8 mouse cellular contexts compared by ENCODE assay signal in the genomic region with DNA sequence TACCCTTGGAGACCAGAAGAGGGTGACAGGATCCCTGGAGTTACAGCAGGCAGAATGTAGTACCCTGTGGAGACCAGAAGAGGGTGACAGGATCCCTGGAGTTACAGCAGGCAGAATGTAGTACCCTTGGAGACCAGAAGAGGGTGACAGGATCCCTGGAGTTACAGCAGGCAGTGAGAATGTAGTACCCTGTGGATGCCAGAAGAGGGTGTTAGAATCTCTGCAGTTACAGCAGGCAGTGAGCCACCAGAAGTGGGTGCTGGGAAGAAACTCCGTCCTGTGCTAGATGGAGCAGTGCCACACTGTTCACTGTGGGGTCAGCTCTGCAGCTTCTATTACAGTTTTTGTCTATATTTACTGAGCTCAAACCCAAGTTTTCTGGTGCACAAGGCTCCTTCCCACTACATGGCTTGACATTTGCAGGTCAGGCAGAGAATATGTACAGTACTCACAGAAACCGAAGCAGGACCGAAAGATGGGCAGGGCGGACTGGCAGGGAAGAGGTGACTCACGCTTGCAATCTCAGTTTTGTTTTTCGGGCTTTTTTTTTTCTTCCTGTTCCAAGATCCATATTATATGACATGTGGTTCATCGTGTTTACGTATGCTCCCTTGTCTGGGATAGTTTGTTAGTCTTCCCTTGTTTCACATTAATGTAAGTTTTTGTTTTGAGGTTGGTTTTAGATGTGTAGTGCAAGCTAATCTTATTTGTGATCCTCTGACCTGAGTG. TPM values are rescaled to one million over a fixed set of nuclear protein-coding genes. Genes with fewer than 3 reads are reported as not detected.
DNase-seq lines count a peak whose midpoint lies in the region; ATAC-seq lines count a peak whose summit lies in the region.

No protein-coding gene starts in this region.

- peak; percentile 78 for ATAC-seq in common myeloid progenitor, adult 5-6 weeks (replicated peaks; ENCODE audit: low read depth, poor library complexity, severe bottlenecking)
- no peak for ATAC-seq in kidney, embryonic 16.5 days (ENCODE audit: low FRiP score, low TSS enrichment)
- ATAC-seq in liver, embryonic 15.5 days (ENCODE audit: insufficient read depth): no peak
- ATAC-seq in neural tube, embryonic 15.5 days (ENCODE audit: low FRiP score): no peak

- 0 out of 2 replicates have a peak overlapping the region, but pooled peaks have one; percentile 28 for H3K27ac ChIP-seq in kidney, embryonic 16.5 days (ENCODE audit: low read length)
- H3K27ac ChIP-seq in liver, embryonic 15.5 days (replicated peaks): peak overlapping the region; percentile 34; the same call in 1 of the 2 replicates
- peak overlapping the region; percentile 60; the same call in 1 of the 2 replicates for H3K27ac ChIP-seq in neural tube, embryonic 15.5 days (replicated peaks)

- H3K4me3 ChIP-seq in kidney, embryonic 16.5 days (ENCODE audit: low read length): no peak overlapping the region
- no peak overlapping the region for H3K4me3 ChIP-seq in liver, embryonic 15.5 days (replicated peaks)
- H3K4me3 ChIP-seq in neural tube, embryonic 15.5 days (replicated peaks): no peak overlapping the region

- H3K36me3 ChIP-seq in kidney, embryonic 16.5 days (ENCODE audit: insufficient read depth, low read length): no peaks in the 10 kb centered on the region
- no peaks in the 10 kb centered on the region for H3K36me3 ChIP-seq in liver, embryonic 15.5 days (replicated peaks)
- no peaks in the 10 kb centered on the region for H3K36me3 ChIP-seq in neural tube, embryonic 15.5 days

- no peaks in the 10 kb centered on the region for H3K27me3 ChIP-seq in kidney, embryonic 16.5 days (ENCODE audit: insufficient read depth, low read length)
- no peaks in the 10 kb centered on the region for H3K27me3 ChIP-seq in liver, embryonic 15.5 days
- peaks cover 4% of the 10 kb centered on the region; the same call in 1 of the 2 replicates for H3K27me3 ChIP-seq in neural tube, embryonic 15.5 days (replicated peaks)

- no peaks in the 10 kb centered on the region for H3K9me3 ChIP-seq in kidney, embryonic 16.5 days (ENCODE audit: low read length)
- H3K9me3 ChIP-seq in liver, embryonic 15.5 days (replicated peaks): no peaks in the 10 kb centered on the region
- no peaks in the 10 kb centered on the region for H3K9me3 ChIP-seq in neural tube, embryonic 15.5 days (replicated peaks)

- H3K4me1 ChIP-seq in kidney, embryonic 16.5 days (ENCODE audit: insufficient read depth, low read length): peaks cover 16% of the 10 kb centered on the region; the same call in 1 of the 2 replicates
- H3K4me1 ChIP-seq in liver, embryonic 15.5 days (replicated peaks): peaks cover 42% of the 10 kb centered on the region
- peaks cover 20% of the 10 kb centered on the region for H3K4me1 ChIP-seq in neural tube, embryonic 15.5 days

- H3K4me2 ChIP-seq in kidney, embryonic 16.5 days (replicated peaks; ENCODE audit: low read depth, low read length): no peak overlapping the region
- no peak overlapping the region for H3K4me2 ChIP-seq in liver, embryonic 15.5 days
- H3K4me2 ChIP-seq in neural tube, embryonic 15.5 days: no peak overlapping the region

- peak; percentile 93 for DNase-seq in A20 (ENCODE audit: low read depth, low spot score)
- peak; percentile 85 for DNase-seq in T-cell, adult 2 months (ENCODE audit: low spot score)
- peak; percentile 73 for DNase-seq in gastrocnemius, postnatal 10 days
- peak; percentile 86 for DNase-seq in testis, postnatal 10 days (ENCODE audit: low spot score)

- H3K9ac ChIP-seq in kidney, embryonic 16.5 days (replicated peaks; ENCODE audit: low read length): no peak overlapping the region
- H3K9ac ChIP-seq in liver, embryonic 15.5 days: no peak overlapping the region
- H3K9ac ChIP-seq in neural tube, embryonic 15.5 days (replicated peaks): no peak overlapping the region

- WGBS in kidney, embryonic 16.5 days: 83% methylated on average over 8 of the region's 8 CpGs
- 85% methylated on average over 8 of the region's 8 CpGs for WGBS in liver, embryonic 15.5 days (ENCODE audit: insufficient replicate concordance)
- WGBS in neural tube, embryonic 15.5 days: 88% methylated on average over 8 of the region's 8 CpGs

RNA-seq across cellular contexts. Expression of a gene that starts 6.6 kb away (rescaled TPM):
- 5.7 and 6.8 TPM in 2 replicates for total RNA-seq in common myeloid progenitor, adult 5-6 weeks (2017)
- 10 to 100 TPM in 1 of 2 experiments, 1 to 10 TPM in 1; 7.0 to 13.2 TPM for total RNA-seq in gastrocnemius, postnatal 10 days (2021)
- polyA plus RNA-seq in kidney, embryonic 16.5 days (2015; fragmentation: Nextera tagmentation; extraction: Ambion mirVana): 28.8 and 32.1 TPM in 2 replicates
- polyA plus RNA-seq in liver, embryonic 15.5 days (2015; fragmentation: Nextera tagmentation; extraction: Ambion mirVana): 2.9 and 3.5 TPM in 2 replicates
- polyA plus RNA-seq in neural tube, embryonic 15.5 days (2015; fragmentation: Nextera tagmentation; extraction: Ambion mirVana): 2.5 and 4.8 TPM in 2 replicates

RNA-seq across cellular contexts. Expression of a gene that starts 8.3 kb away (rescaled TPM):
- total RNA-seq in common myeloid progenitor, adult 5-6 weeks (2017): 20.8 and 22.6 TPM in 2 replicates
- total RNA-seq in gastrocnemius, postnatal 10 days (2021): 1 to 10 TPM; 2.8 to 5.3 TPM
- 10.6 and 10.7 TPM in 2 replicates for polyA plus RNA-seq in kidney, embryonic 16.5 days (2015; fragmentation: Nextera tagmentation; extraction: Ambion mirVana)
- polyA plus RNA-seq in liver, embryonic 15.5 days (2015; fragmentation: Nextera tagmentation; extraction: Ambion mirVana): 5.3 and 5.7 TPM in 2 replicates
- polyA plus RNA-seq in neural tube, embryonic 15.5 days (2015; fragmentation: Nextera tagmentation; extraction: Ambion mirVana): 3.4 and 4.7 TPM in 2 replicates

RNA-seq across cellular contexts. Expression of a gene that starts 30.0 kb away (rescaled TPM):
- not detected in 2 replicates for total RNA-seq in common myeloid progenitor, adult 5-6 weeks (2017)
- total RNA-seq in gastrocnemius, postnatal 10 days (2021): under 1 TPM; 0.21 to 0.54 TPM
- 0.31 and 0.50 TPM in 2 replicates for polyA plus RNA-seq in kidney, embryonic 16.5 days (2015; fragmentation: Nextera tagmentation; extraction: Ambion mirVana)
- polyA plus RNA-seq in liver, embryonic 15.5 days (2015; fragmentation: Nextera tagmentation; extraction: Ambion mirVana): 0.08 and 0.12 TPM in 2 replicates
- 1.2 and 2.1 TPM in 2 replicates for polyA plus RNA-seq in neural tube, embryonic 15.5 days (2015; fragmentation: Nextera tagmentation; extraction: Ambion mirVana)

RNA-seq across cellular contexts. Expression of a gene that starts 32.2 kb away (rescaled TPM):
- 33.1 and 48.3 TPM in 2 replicates for total RNA-seq in common myeloid progenitor, adult 5-6 weeks (2017)
- total RNA-seq in gastrocnemius, postnatal 10 days (2021): 10 to 100 TPM; 15.8 to 24.4 TPM
- 33.8 and 37.4 TPM in 2 replicates for polyA plus RNA-seq in kidney, embryonic 16.5 days (2015; fragmentation: Nextera tagmentation; extraction: Ambion mirVana)
- 14.3 and 15.6 TPM in 2 replicates for polyA plus RNA-seq in liver, embryonic 15.5 days (2015; fragmentation: Nextera tagmentation; extraction: Ambion mirVana)
- 5.0 and 11.5 TPM in 2 replicates for polyA plus RNA-seq in neural tube, embryonic 15.5 days (2015; fragmentation: Nextera tagmentation; extraction: Ambion mirVana)

RNA-seq across cellular contexts. Expression of a gene that starts 49.3 kb away (rescaled TPM):
- total RNA-seq in common myeloid progenitor, adult 5-6 weeks (2017): 0.68 TPM in 1 of 2 replicates, not detected in the other
- total RNA-seq in gastrocnemius, postnatal 10 days (2021): under 1 TPM in 1 of 2 experiments, not detected in 1; 0.38 TPM
- polyA plus RNA-seq in kidney, embryonic 16.5 days (2015; fragmentation: Nextera tagmentation; extraction: Ambion mirVana): 1.7 and 2.0 TPM in 2 replicates
- polyA plus RNA-seq in liver, embryonic 15.5 days (2015; fragmentation: Nextera tagmentation; extraction: Ambion mirVana): 15.3 and 18.4 TPM in 2 replicates
- 0.56 and 0.75 TPM in 2 replicates for polyA plus RNA-seq in neural tube, embryonic 15.5 days (2015; fragmentation: Nextera tagmentation; extraction: Ambion mirVana)
